Mouse (Mus musculus): Measurements from ENCODE around the gene Clec9a.

The Clec9a gene

GRCm38 (mm10) chr6:129408562-129408961, at the start of gene Clec9a:
Clec9a (plus strand) TSS chr6:129408862.
- no peak for DNase-seq (ENCODE audit: low spot score)

- DNase-seq (ENCODE audit: low spot score) = no peak
Observed at GRCm38 (mm10) chr6:129359515-129359914, 49.1 kb upstream of the Clec9a start.

GRCm38 (mm10) chr6:129363942-129364341, 44.7 kb upstream of the Clec9a start:
- no peak for DNase-seq (ENCODE audit: low spot score)

- DNase-seq (ENCODE audit: low spot score) = peak; percentile 82
Observed at GRCm38 (mm10) chr6:129365959-129366359, 42.7 kb upstream of the Clec9a start.

- no peak for DNase-seq (ENCODE audit: low spot score)
Observed at GRCm38 (mm10) chr6:129369374-129370132, 39.1 kb upstream of the Clec9a start.

GRCm38 (mm10) chr6:129374937-129375471, 33.7 kb upstream of the Clec9a start:
- no peak for DNase-seq (ENCODE audit: low spot score)

GRCm38 (mm10) chr6:129380454-129380853, 28.2 kb upstream of the Clec9a start:
- DNase-seq (ENCODE audit: low spot score) = no peak

- no peak for DNase-seq (ENCODE audit: low spot score)
Observed at GRCm38 (mm10) chr6:129381736-129382135, 26.9 kb upstream of the Clec9a start.

- DNase-seq (ENCODE audit: low spot score) = no peak
Observed at GRCm38 (mm10) chr6:129383466-129383865, 25.2 kb upstream of the Clec9a start.

- no peak for DNase-seq (ENCODE audit: low spot score)
Observed at GRCm38 (mm10) chr6:129385000-129385399, 23.7 kb upstream of the Clec9a start.

GRCm38 (mm10) chr6:129385774-129386173, 22.9 kb upstream of the Clec9a start, which contains the start of gene Clec12b:
Clec12b (minus strand) TSS chr6:129385874.
- no peak for DNase-seq (ENCODE audit: low spot score)

- no peak for DNase-seq (ENCODE audit: low spot score)
Observed at GRCm38 (mm10) chr6:129393087-129393720, 15.5 kb upstream of the Clec9a start.

- DNase-seq (ENCODE audit: low spot score) = no peak
Observed at GRCm38 (mm10) chr6:129393732-129394131, 14.9 kb upstream of the Clec9a start.

- no peak for DNase-seq (ENCODE audit: low spot score)
Observed at GRCm38 (mm10) chr6:129396997-129397396, 11.7 kb upstream of the Clec9a start, which contains the start of gene Clec1b. Clec1b (plus strand) TSS chr6:129397297.

GRCm38 (mm10) chr6:129399945-129400344, 8.7 kb upstream of the Clec9a start:
- no peak for DNase-seq (ENCODE audit: low spot score)

- DNase-seq (ENCODE audit: low spot score) = no peak
Observed at GRCm38 (mm10) chr6:129402404-129402803, 6.3 kb upstream of the Clec9a start.

GRCm38 (mm10) chr6:129403391-129403790, 5.3 kb upstream of the Clec9a start:
- DNase-seq (ENCODE audit: low spot score) = no peak

GRCm38 (mm10) chr6:129405999-129406398, 2.7 kb upstream of the Clec9a start:
- DNase-seq (ENCODE audit: low spot score) = no peak

- no peak for DNase-seq (ENCODE audit: low spot score)
Observed at GRCm38 (mm10) chr6:129407324-129407723, 1.3 kb upstream of the Clec9a start.

GRCm38 (mm10) chr6:129414177-129414576, 5.5 kb downstream of the Clec9a start:
- no peak for DNase-seq (ENCODE audit: low spot score)

GRCm38 (mm10) chr6:129422311-129422710, 13.6 kb downstream of the Clec9a start:
- no peak for DNase-seq (ENCODE audit: low spot score)

GRCm38 (mm10) chr6:129423040-129423733, 14.5 kb downstream of the Clec9a start:
- no peak for DNase-seq (ENCODE audit: low spot score)

GRCm38 (mm10) chr6:129423734-129424072, 15.0 kb downstream of the Clec9a start:
- DNase-seq (ENCODE audit: low spot score) = peak; percentile 65
